Mouse (Mus musculus) ES-E14 (cell line): ENCODE data around the gene Pccb.

Experiments
- CHD2 ChIP-seq: IDR thresholded peaks from 2 replicates; pipeline ENCODE4 v1.6.1; 2014; ENCODE audit warnings: mild to moderate bottlenecking, low read depth, low read length, inconsistent platforms
- MAFK ChIP-seq: IDR thresholded peaks from 2 replicates; pipeline ENCODE4 v1.6.1; 2014; ENCODE audit warnings: mild to moderate bottlenecking, low read depth, low read length, inconsistent platforms; ENCODE audit not compliant: insufficient read depth
- ZC3H11A ChIP-seq: IDR thresholded peaks from 2 replicates; pipeline ENCODE4 v1.6.1; 2012; ENCODE audit warnings: low read depth, mild to moderate bottlenecking, inconsistent platforms, low read length, borderline replicate concordance
- ZNF384 ChIP-seq: IDR thresholded peaks from 2 replicates; pipeline ENCODE4 v1.6.1; 2012; ENCODE audit warnings: low read depth, low read length, inconsistent platforms

GRCm38 (mm10) chr9:101077486-101077885 lies 42.8 kb upstream of the Pccb start:
- TF ChIP-seq ZNF384 (no peak), ZC3H11A (no peak), MAFK (no peak), CHD2 (no peak)
